ENCODE assay signal across 26 mouse cellular contexts in genomic region chr17:75772861-75773260, GRCm38 (mm10).
"Had no signal": no experiment of that assay in that cellular context is flagged by ENCODE, and none has a peak within 500 bp of the region (broad histone marks: within the 10 kb centered on the region; RNA-seq: fewer than 3 reads in every experiment).

No protein-coding gene starts in this region.

- H3K9me3 ChIP-seq: heart, embryonic 13.5 days; heart, embryonic 15.5 days; intestine, embryonic 15.5 days; limb, embryonic 10.5 days had no signal

- H3K4me1 ChIP-seq: heart, embryonic 13.5 days; heart, embryonic 15.5 days; intestine, embryonic 15.5 days; limb, embryonic 10.5 days; limb, embryonic 12.5 days; liver, embryonic 12.5 days had no signal

- H3K4me2 ChIP-seq: heart, embryonic 11.5 days; heart, embryonic 13.5 days; heart, embryonic 15.5 days; hindbrain, embryonic 14.5 days; intestine, embryonic 15.5 days; limb, embryonic 12.5 days; liver, embryonic 12.5 days had no signal

- H3K4me3 ChIP-seq: heart, adult 2 months; heart, embryonic 13.5 days; heart, embryonic 15.5 days; intestine, embryonic 15.5 days; layer of hippocampus, adult 2 months; left cerebral cortex, adult 2 months; limb, embryonic 10.5 days; limb, embryonic 12.5 days; liver, embryonic 12.5 days had no signal

- H3K9ac ChIP-seq: heart, embryonic 13.5 days; heart, embryonic 15.5 days; hindbrain, embryonic 14.5 days; intestine, embryonic 15.5 days; limb, embryonic 12.5 days; liver, embryonic 12.5 days; liver, embryonic 14.5 days had no signal

- H3K36me3 ChIP-seq: heart, embryonic 13.5 days; heart, embryonic 15.5 days; intestine, embryonic 15.5 days; limb, embryonic 10.5 days; limb, embryonic 12.5 days; liver, embryonic 12.5 days had no signal

- H3K27me3 ChIP-seq: heart, embryonic 13.5 days; heart, embryonic 15.5 days; intestine, embryonic 15.5 days; limb, embryonic 12.5 days; liver, embryonic 12.5 days had no signal

- H3K27ac ChIP-seq: heart, adult 2 months; heart, embryonic 13.5 days; heart, embryonic 15.5 days; hindbrain, embryonic 14.5 days; intestine, embryonic 15.5 days; layer of hippocampus, adult 2 months; left cerebral cortex, adult 2 months; limb, embryonic 10.5 days; limb, embryonic 12.5 days; liver, embryonic 12.5 days; liver, embryonic 14.5 days had no signal

- ATAC-seq: hindbrain, embryonic 16.5 days; inflammation-experienced regulatory T-cells, adult 6 months; intestine, embryonic 15.5 days; intestine, postnatal 0 days; liver, embryonic 12.5 days had no signal

- DNase-seq: gastrocnemius, postnatal 14 days; gastrocnemius, postnatal 36 days; heart, adult 11 months; heart, adult 2 months; heart, postnatal 14 days; heart, postnatal 36 days; kidney, adult 18-20 months; kidney, adult 8-10 months; kidney, postnatal 10 days; kidney, postnatal 25 days; kidney, postnatal 4 days; liver had no signal
